Mouse (Mus musculus): ENCODE measurements around the gene Gar1. TPM values are rescaled to one million over a fixed set of nuclear protein-coding genes. Genes with fewer than 3 reads are reported as not detected.
A peak's percentile ranks its signal among the peaks of the same experiment; 100 is the strongest.

The Gar1 gene
- polyA plus RNA-seq, 1 experiment from 2014 or later: 87.7 TPM

DNA sequence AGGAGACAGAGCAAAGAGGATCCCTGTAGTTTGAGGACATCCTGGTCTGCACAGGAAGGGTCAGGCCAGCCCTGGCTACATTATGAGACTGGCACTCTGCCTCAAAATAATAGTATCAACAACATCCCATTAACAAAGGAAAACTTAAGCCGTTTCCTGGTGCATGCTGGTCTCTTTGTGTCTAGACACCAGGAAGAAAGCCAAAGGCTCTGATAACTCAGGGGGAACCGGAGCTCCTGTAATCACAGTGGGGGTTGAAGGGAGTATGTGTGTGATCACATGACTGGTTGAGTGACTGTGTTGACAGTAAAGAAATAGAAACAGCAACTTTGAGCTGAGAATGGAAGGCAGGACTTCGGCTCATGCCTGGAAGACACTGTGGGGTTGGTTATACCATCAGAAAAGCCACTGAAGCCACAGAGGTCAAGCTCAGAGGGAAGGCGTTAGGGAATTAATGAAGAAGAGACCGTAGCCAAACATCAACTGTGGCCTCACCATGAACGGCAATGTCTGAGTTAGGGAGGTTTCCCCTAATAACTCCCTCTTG lies 4.3 kb upstream of the Gar1 start, which contains the start of gene Cfi:
Gene Cfi (plus strand): TSS at position 497 of the 547 bp plus-strand sequence.
- Histone ChIP-seq H3K27me3 (replicated peaks) (no peaks in the 10 kb centered on the region), H3K4me2 (replicated peaks) (peak within 1 kb of the TSS; percentile 56), H3K4me1 (replicated peaks) (no peaks in the 10 kb centered on the region), H3K9ac (no peak within 1 kb of the TSS), H3K27ac (peak within 1 kb of the TSS; percentile 79), H3K36me3 (no peaks in the 10 kb centered on the region), H3K9me3 (no peaks in the 10 kb centered on the region), H3K4me3 (replicated peaks) (peak within 1 kb of the TSS; percentile 21; the same call in 1 of the 2 replicates)
- ATAC-seq: peak; percentile 14; the same call in 1 of the 2 replicates
- WGBS: 63% methylated on average over 6 of the region's 6 CpGs

DNA sequence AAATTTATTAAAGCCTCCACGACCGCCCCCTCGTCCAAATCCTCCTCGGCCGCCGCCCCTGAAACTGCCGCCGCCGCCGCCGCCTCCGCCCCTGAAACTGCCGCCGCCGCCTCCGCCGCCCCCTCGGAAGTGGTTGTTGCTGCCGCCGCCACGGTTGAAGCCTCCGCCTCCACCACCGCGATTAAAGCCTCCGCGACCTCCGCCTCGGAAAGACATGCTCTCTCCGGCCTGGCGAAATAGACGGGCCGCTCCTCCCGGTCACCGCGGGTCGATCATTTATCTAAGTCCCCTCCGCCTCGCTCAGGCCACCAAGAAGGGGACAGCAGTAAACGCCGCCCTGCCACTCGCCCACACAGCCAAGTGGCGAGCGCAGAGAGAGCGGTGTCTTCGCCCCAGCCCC lies 570 bp downstream of the Gar1 start:
- peak; percentile 20; the same call in 1 of the 2 replicates for ATAC-seq
- Histone ChIP-seq H3K36me3 (peaks cover 9% of the 10 kb centered on the region; the same call in 1 of the 2 replicates), H3K9ac (peak overlapping the region; percentile 80), H3K4me3 (replicated peaks) (peak overlapping the region; percentile 95), H3K27me3 (replicated peaks) (no peaks in the 10 kb centered on the region), H3K27ac (peak overlapping the region; percentile 90), H3K4me1 (replicated peaks) (peaks cover 11% of the 10 kb centered on the region), H3K4me2 (replicated peaks) (peak overlapping the region; percentile 85), H3K9me3 (no peaks in the 10 kb centered on the region)
- WGBS: under 1% methylated on average over 42 of the region's 45 CpGs

DNA sequence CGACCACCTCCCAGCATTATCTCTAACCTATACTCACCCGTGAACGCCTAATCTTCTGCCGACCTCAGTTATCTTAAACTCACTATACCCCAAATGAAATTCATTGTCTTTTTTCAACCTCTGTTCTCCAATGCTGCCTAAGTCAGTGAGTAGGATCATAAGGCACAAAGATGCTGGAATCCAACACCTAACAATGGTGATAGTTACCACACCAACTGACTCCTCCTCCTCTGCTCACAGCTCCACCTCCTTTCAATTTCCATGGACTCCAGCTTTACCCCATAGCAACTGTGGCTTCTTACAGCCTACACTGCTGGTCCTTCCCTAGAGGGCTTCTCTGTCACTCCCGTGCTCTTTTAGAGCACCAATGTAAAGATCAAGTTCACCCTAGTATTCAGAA lies 3.5 kb downstream of the Gar1 start:
- Histone ChIP-seq H3K9me3 (no peaks in the 10 kb centered on the region), H3K4me1 (replicated peaks) (peaks cover 11% of the 10 kb centered on the region), H3K36me3 (peaks cover 19% of the 10 kb centered on the region), H3K27me3 (replicated peaks) (no peaks in the 10 kb centered on the region), H3K9ac (no peak overlapping the region), H3K27ac (no peak overlapping the region), H3K4me2 (replicated peaks) (no peak overlapping the region), H3K4me3 (replicated peaks) (no peak overlapping the region)
- no peak for ATAC-seq
- WGBS: 94% methylated on average over 5 of the region's 5 CpGs

DNA sequence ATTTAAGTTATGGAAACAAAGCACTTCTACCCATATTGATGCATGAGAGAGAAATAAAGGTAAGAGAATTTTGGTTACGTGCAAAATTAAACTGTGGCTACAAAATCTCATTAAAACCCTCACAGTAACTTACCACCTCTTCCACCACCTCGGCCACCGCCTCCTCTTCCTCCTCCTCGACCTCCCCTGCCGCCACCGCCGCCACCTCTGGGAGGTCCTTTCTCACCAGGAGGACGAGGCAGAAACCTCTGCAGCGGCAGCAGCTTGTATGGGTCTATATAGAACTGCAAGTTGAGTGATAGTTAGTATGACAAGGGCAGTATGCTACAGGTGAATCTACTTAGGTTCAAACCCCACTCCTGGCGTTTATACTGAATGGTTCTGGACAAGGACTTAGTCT lies 4.5 kb downstream of the Gar1 start:
- no peak overlapping the region for H3K4me2 ChIP-seq (replicated peaks)
- no peak overlapping the region for H3K27ac ChIP-seq
- H3K27me3 ChIP-seq (replicated peaks): no peaks in the 10 kb centered on the region
- no peak overlapping the region for H3K9ac ChIP-seq
- ATAC-seq: no peak
- 90% methylated on average over 10 of the region's 10 CpGs for WGBS
- H3K4me1 ChIP-seq (replicated peaks): peaks cover 11% of the 10 kb centered on the region
- no peak overlapping the region for H3K4me3 ChIP-seq (replicated peaks)
- H3K9me3 ChIP-seq: no peaks in the 10 kb centered on the region
- peaks cover 19% of the 10 kb centered on the region for H3K36me3 ChIP-seq

DNA sequence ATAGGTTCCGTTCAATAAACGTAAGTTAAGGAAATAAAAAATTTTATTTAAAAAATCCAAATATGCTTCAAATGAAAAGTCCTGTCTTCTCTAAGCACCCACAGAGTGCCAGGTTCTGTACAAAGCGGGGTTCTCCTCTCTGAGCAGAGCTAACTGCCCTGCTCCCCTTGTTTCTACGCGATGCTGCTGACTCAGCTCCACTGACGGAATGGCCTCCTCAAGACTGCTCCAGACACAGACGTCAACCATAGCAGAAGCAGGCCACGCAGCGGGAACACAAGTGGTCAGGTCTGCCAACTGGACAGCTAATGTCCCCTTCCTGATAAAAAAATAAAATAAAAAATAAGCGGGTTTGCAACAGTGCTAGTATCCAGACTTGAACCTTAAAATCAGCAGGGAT lies 6.3 kb downstream of the Gar1 start:
- 92% methylated on average over 10 of the region's 10 CpGs for WGBS
- Histone ChIP-seq H3K27ac (no peak overlapping the region), H3K27me3 (replicated peaks) (no peaks in the 10 kb centered on the region), H3K4me3 (replicated peaks) (no peak overlapping the region), H3K36me3 (peaks cover 19% of the 10 kb centered on the region), H3K9ac (no peak overlapping the region), H3K9me3 (no peaks in the 10 kb centered on the region), H3K4me1 (replicated peaks) (peaks cover 10% of the 10 kb centered on the region), H3K4me2 (replicated peaks) (no peak overlapping the region)
- no peak for ATAC-seq

DNA sequence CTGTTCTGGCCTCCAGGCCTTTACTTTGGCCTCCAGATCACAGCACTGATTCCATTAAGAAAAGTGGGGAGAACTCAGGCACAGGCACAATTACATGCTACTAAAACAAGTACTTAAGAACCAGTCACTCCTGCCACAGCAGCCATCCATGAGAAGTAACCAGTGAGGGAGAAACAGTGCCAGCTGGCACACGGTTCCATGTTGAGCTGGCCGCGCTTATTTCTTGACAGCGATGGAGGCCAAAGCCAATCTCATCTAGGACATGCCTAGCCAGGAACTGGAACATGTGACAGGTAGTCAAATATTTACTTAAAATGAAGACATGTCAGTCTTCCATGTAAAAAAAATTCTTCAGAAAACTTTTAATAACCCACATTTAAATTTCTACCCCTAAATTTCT lies 7.0 kb downstream of the Gar1 start:
- H3K9me3 ChIP-seq: no peaks in the 10 kb centered on the region
- H3K4me3 ChIP-seq (replicated peaks): no peak overlapping the region
- ATAC-seq: no peak
- whole genome bisulfite sequencing: 94% methylated on average over 4 of the region's 4 CpGs
- H3K4me2 ChIP-seq (replicated peaks): no peak overlapping the region
- no peaks in the 10 kb centered on the region for H3K27me3 ChIP-seq (replicated peaks)
- peaks cover 4% of the 10 kb centered on the region; the same call in 1 of the 2 replicates for H3K4me1 ChIP-seq (replicated peaks)
- H3K36me3 ChIP-seq: peaks cover 19% of the 10 kb centered on the region
- no peak overlapping the region for H3K27ac ChIP-seq
- H3K9ac ChIP-seq: no peak overlapping the region

DNA sequence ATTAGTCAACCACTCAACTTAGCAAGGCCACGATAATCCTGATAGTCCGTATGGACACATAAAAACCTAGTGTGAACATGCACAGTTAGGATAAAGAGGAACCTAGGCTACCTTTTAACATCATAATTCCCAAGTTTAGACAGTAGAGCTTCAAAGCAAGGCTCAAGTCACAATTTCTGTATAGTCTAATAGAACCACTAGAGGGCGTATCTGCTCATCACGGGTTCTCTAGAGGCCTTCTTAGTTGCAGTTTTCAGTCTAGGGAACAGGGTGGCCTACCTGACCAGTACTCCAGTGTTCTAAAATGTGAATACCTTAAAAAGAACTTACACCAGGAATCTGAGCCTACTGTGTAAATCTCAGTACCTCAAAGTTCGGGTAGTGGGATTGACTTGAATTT lies 7.9 kb downstream of the Gar1 start:
- peak; percentile 62 for ATAC-seq
- Histone ChIP-seq H3K9me3 (no peaks in the 10 kb centered on the region), H3K4me2 (replicated peaks) (no peak overlapping the region), H3K4me1 (replicated peaks) (peaks cover under 1% of the 10 kb centered on the region; the same call in 1 of the 2 replicates), H3K4me3 (replicated peaks) (no peak overlapping the region), H3K27me3 (replicated peaks) (no peaks in the 10 kb centered on the region), H3K9ac (no peak overlapping the region), H3K27ac (no peak overlapping the region), H3K36me3 (peaks cover 16% of the 10 kb centered on the region)
- WGBS: 57% methylated on average over 5 of the region's 5 CpGs

DNA sequence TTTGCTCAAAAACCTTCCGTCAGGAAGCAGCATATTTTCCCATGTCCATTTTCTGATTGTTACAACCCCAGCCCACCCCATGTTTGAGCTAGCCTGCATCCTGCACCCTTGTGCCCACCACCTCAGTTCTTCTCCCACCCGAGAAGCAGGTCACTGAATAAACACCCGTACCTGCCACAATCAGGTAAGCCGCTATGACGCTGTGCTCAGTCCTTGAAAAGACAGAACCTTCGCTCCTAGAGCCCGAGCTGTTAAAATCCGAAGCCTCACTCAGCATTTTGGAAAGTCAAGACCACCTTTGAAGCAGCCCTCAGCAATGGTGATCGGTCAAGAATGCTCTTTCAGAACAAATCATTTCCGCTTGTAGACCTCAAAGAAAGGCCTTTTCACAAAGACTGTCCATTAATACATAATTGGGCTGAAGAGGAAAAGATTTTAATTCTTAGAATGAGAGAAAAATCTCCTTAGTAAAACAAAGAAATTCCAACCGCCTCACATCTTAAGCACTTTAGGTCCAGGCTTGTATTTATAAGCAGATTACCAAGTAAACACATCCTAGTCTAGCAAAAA lies 8.9 kb downstream of the Gar1 start, which contains the start of gene Rrh:
Gene Rrh (minus strand): TSS at position 382 of the 570 bp plus-strand sequence.
- ATAC-seq: no peak
- H3K27ac ChIP-seq: no peak within 1 kb of the TSS
- no peaks in the 10 kb centered on the region for H3K4me1 ChIP-seq (replicated peaks)
- no peaks in the 10 kb centered on the region for H3K9me3 ChIP-seq
- WGBS: 91% methylated on average over 11 of the region's 11 CpGs
- no peaks in the 10 kb centered on the region for H3K27me3 ChIP-seq (replicated peaks)
- no peak within 1 kb of the TSS for H3K4me3 ChIP-seq (replicated peaks)
- H3K4me2 ChIP-seq (replicated peaks): no peak within 1 kb of the TSS
- no peak within 1 kb of the TSS for H3K9ac ChIP-seq
- H3K36me3 ChIP-seq: peaks cover 16% of the 10 kb centered on the region

DNA sequence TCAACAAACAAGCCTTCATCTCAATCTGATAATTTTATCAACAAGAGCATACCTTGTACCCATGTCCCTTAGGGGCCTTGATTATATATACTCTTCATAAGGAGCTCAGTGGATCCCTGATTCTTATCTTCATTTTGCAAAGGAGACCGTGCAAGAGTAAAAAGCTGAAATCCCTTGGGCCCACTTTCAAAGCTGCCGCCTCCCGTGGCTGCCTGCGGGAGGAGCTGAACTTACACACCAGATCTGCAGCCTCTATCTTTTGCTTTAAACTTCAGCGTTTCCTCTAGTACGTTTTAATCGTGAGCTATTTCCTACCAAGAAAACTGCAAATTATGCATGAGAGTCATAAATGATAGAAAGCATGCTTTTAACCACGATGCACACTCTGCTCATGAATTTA lies 9.5 kb downstream of the Gar1 start:
- no peak overlapping the region for H3K4me3 ChIP-seq (replicated peaks)
- H3K4me2 ChIP-seq (replicated peaks): no peak overlapping the region
- ATAC-seq: no peak
- peaks cover 16% of the 10 kb centered on the region for H3K36me3 ChIP-seq
- no peaks in the 10 kb centered on the region for H3K9me3 ChIP-seq
- WGBS: 83% methylated on average over 8 of the region's 8 CpGs
- no peak overlapping the region for H3K27ac ChIP-seq
- no peak overlapping the region for H3K9ac ChIP-seq
- no peaks in the 10 kb centered on the region for H3K27me3 ChIP-seq (replicated peaks)
- no peaks in the 10 kb centered on the region for H3K4me1 ChIP-seq (replicated peaks)

DNA sequence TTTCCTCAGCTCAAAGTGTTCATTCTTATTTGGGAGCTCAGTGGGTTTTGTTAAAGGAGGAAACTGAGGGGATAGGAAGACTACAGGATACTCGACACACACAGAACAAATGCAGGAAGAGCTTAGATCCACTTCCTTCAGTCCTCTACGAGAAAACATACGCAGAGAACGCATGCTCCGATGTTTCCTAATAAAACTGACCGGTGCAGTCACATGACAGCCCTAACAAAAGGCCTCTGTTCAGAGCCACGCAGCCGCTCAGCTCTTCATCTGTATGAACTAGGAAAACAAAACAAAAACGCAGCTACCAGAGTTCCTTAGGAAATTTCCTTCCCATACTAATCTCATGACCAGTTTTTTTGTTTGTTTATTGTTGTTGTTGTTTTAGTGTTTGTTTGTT lies 10.3 kb downstream of the Gar1 start:
- no peak overlapping the region for H3K9ac ChIP-seq
- no peaks in the 10 kb centered on the region for H3K4me1 ChIP-seq (replicated peaks)
- 59% methylated on average over 9 of the region's 9 CpGs for WGBS
- H3K36me3 ChIP-seq: peaks cover 10% of the 10 kb centered on the region
- no peak for ATAC-seq
- H3K27ac ChIP-seq: no peak overlapping the region
- no peaks in the 10 kb centered on the region for H3K9me3 ChIP-seq
- H3K4me2 ChIP-seq (replicated peaks): no peak overlapping the region
- H3K4me3 ChIP-seq (replicated peaks): no peak overlapping the region
- H3K27me3 ChIP-seq (replicated peaks): no peaks in the 10 kb centered on the region

DNA sequence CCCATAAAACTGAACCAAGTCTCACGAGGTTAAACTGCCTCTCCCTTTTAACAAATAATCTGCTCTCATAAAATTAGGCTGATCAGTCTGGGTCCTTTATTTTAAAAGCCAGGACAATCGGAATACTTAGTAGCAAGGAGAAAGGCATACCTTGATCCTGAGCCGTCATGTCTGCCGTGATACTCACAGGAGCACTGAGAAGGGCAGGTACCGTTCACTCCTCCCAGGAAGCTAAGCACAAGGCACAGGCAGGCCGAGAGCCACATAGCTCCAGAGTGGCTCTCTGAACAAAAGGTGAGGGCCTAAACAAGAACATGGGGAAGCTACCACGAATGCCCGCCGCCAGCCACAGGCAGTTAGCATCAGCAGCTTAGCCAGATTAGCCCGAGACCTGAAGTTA lies 27.4 kb downstream of the Gar1 start, which contains the start of gene Lrit3:
Gene Lrit3 (minus strand): TSS at position 266 of the 400 bp plus-strand sequence.
- WGBS: 66% methylated on average over 10 of the region's 10 CpGs
- peak within 1 kb of the TSS; percentile 22 for H3K4me3 ChIP-seq (replicated peaks)
- no peaks in the 10 kb centered on the region for H3K36me3 ChIP-seq
- peak; percentile 62; the same call in 1 of the 2 replicates for ATAC-seq
- H3K27ac ChIP-seq: no peak within 1 kb of the TSS
- H3K4me2 ChIP-seq (replicated peaks): peak within 1 kb of the TSS; percentile 44
- no peaks in the 10 kb centered on the region for H3K27me3 ChIP-seq (replicated peaks)
- H3K4me1 ChIP-seq (replicated peaks): no peaks in the 10 kb centered on the region
- H3K9ac ChIP-seq: no peak within 1 kb of the TSS
- no peaks in the 10 kb centered on the region for H3K9me3 ChIP-seq

DNA sequence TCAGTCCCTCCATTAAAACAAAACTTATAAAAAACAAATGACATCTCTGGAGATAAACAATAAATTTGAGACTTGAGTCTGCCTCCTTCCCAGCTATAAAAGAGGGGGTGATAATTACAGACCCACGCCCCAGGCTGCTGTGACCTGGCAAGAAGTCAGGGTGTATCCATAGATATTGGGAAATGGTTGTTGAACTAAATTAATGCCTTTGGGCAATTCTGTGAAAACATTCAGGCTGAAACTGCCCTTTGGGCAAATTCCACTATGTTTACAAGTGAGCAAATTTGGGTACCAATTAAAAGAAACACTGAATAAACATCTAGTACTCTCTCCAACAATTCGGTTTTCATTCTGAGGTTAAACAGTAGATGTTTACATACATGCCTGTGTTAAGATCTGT lies 32.2 kb downstream of the Gar1 start:
- Histone ChIP-seq H3K4me2 (replicated peaks) (no peak overlapping the region), H3K4me3 (replicated peaks) (no peak overlapping the region), H3K9me3 (no peaks in the 10 kb centered on the region), H3K27ac (no peak overlapping the region), H3K9ac (no peak overlapping the region), H3K36me3 (no peaks in the 10 kb centered on the region), H3K4me1 (replicated peaks) (no peaks in the 10 kb centered on the region), H3K27me3 (replicated peaks) (no peaks in the 10 kb centered on the region)
- no peak for ATAC-seq
- WGBS: 62% methylated on average over 2 of the region's 2 CpGs

DNA sequence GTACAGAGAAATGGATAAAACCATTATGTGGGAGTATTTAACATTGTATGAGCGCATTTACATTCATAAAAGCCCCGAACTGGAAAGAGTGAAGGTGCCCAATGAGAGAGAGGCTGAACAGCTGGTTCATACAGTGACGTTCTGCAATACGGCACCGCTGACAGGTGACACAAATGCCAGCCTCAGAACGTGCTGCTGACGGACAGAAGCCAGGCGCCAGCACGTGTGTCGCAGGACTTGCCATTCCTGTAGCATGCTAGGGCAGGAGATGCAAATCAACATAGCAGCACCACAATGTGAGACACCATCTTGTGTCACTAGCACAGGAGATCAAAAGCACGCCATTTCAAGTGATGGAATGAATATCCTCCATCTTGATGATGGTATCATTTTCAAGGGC lies 32.6 kb downstream of the Gar1 start:
- no peaks in the 10 kb centered on the region for H3K27me3 ChIP-seq (replicated peaks)
- H3K4me3 ChIP-seq (replicated peaks): no peak overlapping the region
- no peaks in the 10 kb centered on the region for H3K9me3 ChIP-seq
- no peak overlapping the region for H3K4me2 ChIP-seq (replicated peaks)
- no peak overlapping the region for H3K9ac ChIP-seq
- no peak for ATAC-seq
- H3K4me1 ChIP-seq (replicated peaks): no peaks in the 10 kb centered on the region
- no peaks in the 10 kb centered on the region for H3K36me3 ChIP-seq
- WGBS: 86% methylated on average over 11 of the region's 11 CpGs
- H3K27ac ChIP-seq: no peak overlapping the region

Data from intestine, embryonic 15.5 days (tissue).